Mouse (Mus musculus) stomach, embryonic 14.5 days (tissue): ENCODE results near the gene Nphp1. TPM values are rescaled to one million over a fixed set of nuclear protein-coding genes. Genes with fewer than 3 reads are reported as not detected.

Experiments
- ATAC-seq: fragments of 200-750 bp; cut with Nextera tagmentation; 2 replicates; pipeline ENCODE4 v1.8.0; 2017; ENCODE audit warnings: low read depth, moderate TSS enrichment; ENCODE audit not compliant: insufficient number of reproducible peaks, insufficient read depth, low FRiP score
- H3K27ac ChIP-seq: fragments of 300-500 bp; sonication (generic); 2 replicates; pipeline ENCODE4 v1.5.1; 2014; ENCODE audit warnings: mild to moderate bottlenecking, low read length, moderate library complexity, mixed read lengths
- H3K27me3 ChIP-seq: fragments of 300-500 bp; sonication (generic); 2 replicates; pipeline ENCODE4 v1.6.1; 2014; ENCODE audit warnings: low read length, control low read depth, mixed read lengths; ENCODE audit not compliant: control insufficient read depth, insufficient read depth
- H3K36me3 ChIP-seq: fragments of 300-500 bp; sonication (generic); 2 replicates; pipeline ENCODE4 v1.6.1; 2014; ENCODE audit warnings: mild to moderate bottlenecking, control low read depth, low read length, moderate library complexity, mixed read lengths; ENCODE audit not compliant: control insufficient read depth, insufficient read depth
- H3K4me1 ChIP-seq: fragments of 300-500 bp; sonication (generic); 2 replicates; pipeline ENCODE4 v1.6.1; 2014; ENCODE audit warnings: low read length, control low read depth, mixed read lengths; ENCODE audit not compliant: control insufficient read depth, insufficient read depth
- H3K4me2 ChIP-seq: fragments of 300-500 bp; sonication (generic); replicated peaks from 2 replicates; pipeline ENCODE4 v1.6.1; 2014; ENCODE audit warnings: low read depth, low read length, control low read depth
- H3K4me3 ChIP-seq: fragments of 300-500 bp; sonication (generic); 2 replicates; pipeline ENCODE4 v1.5.1; 2014; ENCODE audit warnings: low read depth, low read length, control low read depth
- H3K9ac ChIP-seq: fragments of 300-500 bp; sonication (generic); replicated peaks from 2 replicates; pipeline ENCODE4 v1.6.1; 2014; ENCODE audit warnings: low read depth, mild to moderate bottlenecking, control low read depth, low read length, moderate library complexity, mixed read lengths
- H3K9me3 ChIP-seq: fragments of 300-500 bp; sonication (generic); 2 replicates; pipeline ENCODE4 v1.6.1; 2016; ENCODE audit warnings: low read depth, low read length, control low read depth; ENCODE audit not compliant: control insufficient read depth
- WGBS: fragments of 180-500 bp; shearing (Covaris S2); extraction: QIAGEN DNeasy Blood & Tissue Kit; methylation state at CpG from one replicate; pipeline ENCODE4 v1.1.7; 2014; 5-methylcytosine and 5-hydroxymethylcytosine counted together
- polyA plus RNA-seq: library from polyadenylated mRNA; unstranded; fragments of >200 nt; fragmentation: Nextera tagmentation; extraction: Ambion mirVana; gene quantifications from 2 replicates; pipeline ENCODE4 v1.2.1, GENCODE M21; 2014

Gene Nphp1
- polyA plus RNA-seq, 1 experiment from 2014 or later: 22.9 TPM

- peaks cover 14% of the 10 kb centered on the region; the same call in 1 of the 2 replicates for H3K4me1 ChIP-seq
- WGBS: 90% methylated on average over 5 of the region's 5 CpGs
- no peak overlapping the region for H3K4me3 ChIP-seq
- H3K36me3 ChIP-seq: no peaks in the 10 kb centered on the region
- H3K27me3 ChIP-seq: no peaks in the 10 kb centered on the region
- no peak overlapping the region for H3K4me2 ChIP-seq
- H3K9me3 ChIP-seq: no peaks in the 10 kb centered on the region
- no peak for ATAC-seq
- H3K9ac ChIP-seq: no peak overlapping the region
- H3K27ac ChIP-seq: no peak overlapping the region
These were observed 1.5 kb downstream of the Nphp1 start for GRCm38 (mm10) chr2:127787226-127787625.

- no peak overlapping the region for H3K4me2 ChIP-seq
- peaks cover 13% of the 10 kb centered on the region for H3K36me3 ChIP-seq
- no peak overlapping the region for H3K9ac ChIP-seq
- no peak for ATAC-seq
- H3K4me1 ChIP-seq: no peaks in the 10 kb centered on the region
- 88% methylated on average over 5 of the region's 5 CpGs for WGBS
- H3K27me3 ChIP-seq: no peaks in the 10 kb centered on the region
- H3K4me3 ChIP-seq: no peak overlapping the region
- H3K27ac ChIP-seq: no peak overlapping the region
- H3K9me3 ChIP-seq: no peaks in the 10 kb centered on the region
These were observed 10.2 kb downstream of the Nphp1 start for GRCm38 (mm10) chr2:127778451-127778850.

GRCm38 (mm10) chr2:127775013-127775412 lies 13.7 kb downstream of the Nphp1 start:
- Histone ChIP-seq H3K4me1 (no peaks in the 10 kb centered on the region), H3K27me3 (no peaks in the 10 kb centered on the region), H3K4me3 (no peak overlapping the region), H3K27ac (no peak overlapping the region), H3K9me3 (no peaks in the 10 kb centered on the region), H3K9ac (no peak overlapping the region), H3K4me2 (no peak overlapping the region), H3K36me3 (peaks cover 13% of the 10 kb centered on the region)
- ATAC-seq: no peak
- WGBS: 77% methylated on average over 3 of the region's 3 CpGs

GRCm38 (mm10) chr2:127774578-127774941 lies 14.1 kb downstream of the Nphp1 start:
- H3K27ac ChIP-seq: no peak overlapping the region
- H3K9ac ChIP-seq: no peak overlapping the region
- no peak overlapping the region for H3K4me3 ChIP-seq
- whole genome bisulfite sequencing: 47% methylated on average over 1 of the region's 1 CpGs
- H3K9me3 ChIP-seq: no peaks in the 10 kb centered on the region
- no peaks in the 10 kb centered on the region for H3K4me1 ChIP-seq
- peaks cover 13% of the 10 kb centered on the region for H3K36me3 ChIP-seq
- no peak overlapping the region for H3K4me2 ChIP-seq
- no peaks in the 10 kb centered on the region for H3K27me3 ChIP-seq
- ATAC-seq: no peak

DNA sequence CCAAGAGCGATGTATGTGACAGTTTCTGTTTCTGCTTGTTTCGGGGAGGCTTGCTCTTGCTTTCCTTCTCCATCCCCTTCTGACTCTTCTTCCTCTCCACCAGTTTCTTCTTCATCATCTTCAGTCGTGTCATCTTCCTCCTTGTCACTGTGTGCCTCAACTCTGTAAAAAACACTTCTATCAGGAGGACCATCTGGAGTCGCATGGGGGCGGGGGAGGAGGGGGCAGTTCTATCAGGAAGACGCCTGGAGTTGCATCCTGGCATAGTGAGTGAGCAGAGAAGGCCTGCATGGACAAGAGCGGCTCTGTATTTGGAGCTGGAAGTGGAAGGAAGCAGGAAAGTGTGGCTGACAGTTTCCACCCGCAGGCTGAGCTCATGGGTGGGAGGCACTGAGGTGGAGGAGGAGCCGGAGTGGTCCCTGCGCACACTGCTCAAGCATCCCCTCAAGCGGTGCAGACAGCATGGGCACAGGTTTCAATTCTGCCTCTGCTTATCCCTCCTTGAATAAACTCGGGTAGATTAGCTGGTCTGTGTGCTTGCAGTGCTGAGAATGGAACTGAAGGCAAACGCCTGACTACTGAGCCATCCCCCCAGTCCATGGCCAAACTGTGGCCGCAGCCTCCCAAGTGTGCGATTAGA lies 14.6 kb downstream of the Nphp1 start:
- Histone ChIP-seq H3K27me3 (no peaks in the 10 kb centered on the region), H3K36me3 (peaks cover 13% of the 10 kb centered on the region), H3K4me3 (no peak overlapping the region), H3K4me2 (no peak overlapping the region), H3K27ac (no peak overlapping the region), H3K9ac (no peak overlapping the region), H3K9me3 (no peaks in the 10 kb centered on the region), H3K4me1 (no peaks in the 10 kb centered on the region)
- ATAC-seq: no peak; the same call in 1 of the 2 replicates
- 62% methylated on average over 15 of the region's 15 CpGs for WGBS

GRCm38 (mm10) chr2:127761587-127761986 lies 27.1 kb downstream of the Nphp1 start:
- Histone ChIP-seq H3K9ac (no peak overlapping the region), H3K9me3 (no peaks in the 10 kb centered on the region), H3K4me3 (no peak overlapping the region), H3K27me3 (no peaks in the 10 kb centered on the region), H3K4me2 (no peak overlapping the region), H3K4me1 (no peaks in the 10 kb centered on the region; the same call in 1 of the 2 replicates), H3K36me3 (peaks cover 7% of the 10 kb centered on the region), H3K27ac (no peak overlapping the region)
- no peak for ATAC-seq
- WGBS: 89% methylated on average over 5 of the region's 5 CpGs

DNA sequence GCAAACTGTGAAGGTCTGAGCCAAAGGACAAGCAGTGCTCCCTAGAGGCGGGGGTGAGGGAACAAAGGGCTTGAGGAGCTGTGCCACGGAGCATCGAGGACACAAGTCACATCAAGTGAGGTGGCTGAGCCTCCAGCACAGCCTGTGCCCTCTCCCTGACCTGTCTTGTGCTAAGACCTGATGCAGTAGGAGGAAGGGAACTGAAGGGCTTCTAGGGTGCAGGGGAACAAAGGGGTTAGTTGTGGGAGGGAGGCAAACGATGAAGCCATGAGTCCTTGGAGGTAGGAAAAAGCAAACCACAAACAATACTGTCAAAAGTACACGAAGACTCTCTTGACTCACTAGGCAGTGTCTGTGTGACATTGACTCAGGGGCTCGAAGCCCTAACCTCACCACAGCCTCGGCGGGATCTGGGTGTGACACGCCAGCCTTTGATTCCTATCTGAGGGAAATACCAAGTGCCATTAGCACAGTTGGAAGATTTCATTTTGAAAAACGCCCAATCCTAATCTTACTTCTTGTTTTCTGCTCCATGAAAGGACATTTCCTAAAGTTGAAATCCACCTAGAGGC lies 28.2 kb downstream of the Nphp1 start:
- WGBS: 64% methylated on average over 10 of the region's 10 CpGs
- peaks cover 7% of the 10 kb centered on the region for H3K36me3 ChIP-seq

DNA sequence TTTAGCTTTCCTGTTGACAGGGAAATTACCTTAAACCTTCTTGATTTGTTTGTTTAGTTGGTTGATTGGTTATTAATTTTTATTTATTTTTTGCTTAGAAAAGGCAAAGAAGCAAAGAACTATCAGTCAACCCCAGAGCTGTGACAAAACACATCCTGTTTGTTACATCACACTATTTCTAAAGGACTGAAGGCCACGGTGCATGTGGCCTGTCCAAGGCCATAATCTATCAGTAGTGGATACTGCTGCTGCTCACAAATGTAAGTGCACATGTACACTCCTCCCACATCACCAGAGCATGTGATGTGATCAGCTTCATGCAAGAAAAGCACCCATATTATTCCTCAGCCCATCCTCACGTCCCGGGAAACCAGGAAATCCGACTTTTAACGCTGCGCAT lies 28.7 kb downstream of the Nphp1 start:
- no peak for ATAC-seq

More for the DNA sequence above, 28.2 kb downstream of the Nphp1 start:
- no peak overlapping the region for H3K4me3 ChIP-seq
- no peak overlapping the region for H3K27ac ChIP-seq
- H3K27me3 ChIP-seq: no peaks in the 10 kb centered on the region
- H3K9me3 ChIP-seq: no peaks in the 10 kb centered on the region
- H3K9ac ChIP-seq: no peak overlapping the region
- ATAC-seq: no peak
- no peak overlapping the region for H3K4me2 ChIP-seq
- no peaks in the 10 kb centered on the region; the same call in 1 of the 2 replicates for H3K4me1 ChIP-seq

More for the DNA sequence above, 28.7 kb downstream of the Nphp1 start:
- no peak overlapping the region for H3K4me3 ChIP-seq
- peaks cover 7% of the 10 kb centered on the region for H3K36me3 ChIP-seq
- H3K27me3 ChIP-seq: no peaks in the 10 kb centered on the region
- WGBS: 88% methylated on average over 6 of the region's 6 CpGs
- no peak overlapping the region for H3K27ac ChIP-seq
- H3K9ac ChIP-seq: no peak overlapping the region
- H3K4me2 ChIP-seq: no peak overlapping the region
- no peaks in the 10 kb centered on the region for H3K9me3 ChIP-seq
- no peaks in the 10 kb centered on the region; the same call in 1 of the 2 replicates for H3K4me1 ChIP-seq
